Mouse (Mus musculus) MEL (cell line): ENCODE results near the gene Sardh. TPM values are rescaled to one million over a fixed set of nuclear protein-coding genes. Genes with fewer than 3 reads are reported as not detected.

Source experiments
- polyA plus RNA-seq, 2 experiments: library from polyadenylated mRNA; stranded (reverse) in 1 of 2; unstranded in 1 of 2; fragments of >175 nt in 1 of 2; fragments of >200 nt in 1 of 2; gene quantifications; 2 replicates each; pipeline versions ENCODE4 v1.2.1 to v1.2.4; 2012; ENCODE audit warnings: low replicate concordance in 2 of 2, low read depth in 1 of 2; ENCODE audit not compliant: insufficient read length in 2 of 2, insufficient read depth in 1 of 2, missing spikeins in 1 of 2
- total RNA-seq: library from RNA; depleted of rRNA; stranded (reverse); fragments of 300-350 nt; gene quantifications from 2 replicates; pipeline ENCODE4 v1.2.3, GENCODE M21; 2012; rRNA removed

The Sardh gene
- total and polyA plus RNA-seq, 3 experiments, result 0.19 to 0.23 TPM; not detected in 1

Other genes starting within 250 kb of the Sardh start
- gene Cacfd1, start 238.4 kb downstream of the Sardh start, total RNA-seq, result 15.2 and 19.1 TPM in 2 replicates
- 10 to 100 TPM in 1 of 2 experiments, not detected in 1; 60.7 TPM for gene Cacfd1, start 238.4 kb downstream of the Sardh start, polyA plus RNA-seq
- gene Slc2a6, start 220.3 kb downstream of the Sardh start, total RNA-seq, result 2.3 and 2.6 TPM in 2 replicates
- 1 to 10 TPM in 1 of 2 experiments, not detected in 1; 3.2 TPM for gene Slc2a6, start 220.3 kb downstream of the Sardh start, polyA plus RNA-seq
- not detected in 2 replicates for gene Mymk, start 176.2 kb downstream of the Sardh start, total RNA-seq
- not detected for gene Mymk, start 176.2 kb downstream of the Sardh start, polyA plus RNA-seq
- gene Adamtsl2, start 169.0 kb downstream of the Sardh start, total RNA-seq, result not detected in 2 replicates
- not detected for gene Adamtsl2, start 169.0 kb downstream of the Sardh start, polyA plus RNA-seq
- gene Fam163b, start 105.8 kb downstream of the Sardh start, total RNA-seq, result not detected in 2 replicates
- gene Fam163b, start 105.8 kb downstream of the Sardh start, polyA plus RNA-seq, result not detected
- gene Dbh, start 83.1 kb downstream of the Sardh start, total RNA-seq, result not detected in 2 replicates
- not detected for gene Dbh, start 83.1 kb downstream of the Sardh start, polyA plus RNA-seq
- 7.4 and 8.8 TPM in 2 replicates for gene Vav2, start 178.7 kb upstream of the Sardh start, total RNA-seq
- gene Vav2, start 178.7 kb upstream of the Sardh start, polyA plus RNA-seq, result 10 to 100 TPM in 1 of 2 experiments, not detected in 1; 15.9 TPM
- gene Brd3os, start 194.0 kb upstream of the Sardh start, total RNA-seq, result 0.31 and 0.72 TPM in 2 replicates
- 1 to 10 TPM in 1 of 2 experiments, not detected in 1; 2.9 TPM for gene Brd3os, start 194.0 kb upstream of the Sardh start, polyA plus RNA-seq